Mouse (Mus musculus): ENCODE data around the gene Nr1h4. TPM values are rescaled to one million over a fixed set of nuclear protein-coding genes. Genes with fewer than 3 reads are reported as not detected.

Nr1h4 gene
- 0.05 TPM for polyA plus RNA-seq (2012; fragmentation: generic; extraction: Trizol)
- long read RNA-seq, experiment 1, partial matches to known transcripts = 1 of 1 reads
- long read RNA-seq, experiment 1, other reads (novel, unspliced or antisense) = 0 of 1 reads
- long read RNA-seq, experiment 2 = 0 reads

- Histone ChIP-seq H3ac (ENCODE audit: control insufficient read depth, insufficient read length, low read depth) (no peak within 1 kb of the TSS), H3K27me3 (ENCODE audit: control insufficient read depth, insufficient read depth, insufficient read length) (no peaks in the 10 kb centered on the region), H3K79me2 (ENCODE audit: control insufficient read depth, insufficient read depth) (no peaks in the 10 kb centered on the region), H3K4me3 (ENCODE audit: insufficient read depth, poor library complexity, severe bottlenecking) (no peak within 1 kb of the TSS), H3K79me3 (ENCODE audit: low read depth) (no peaks in the 10 kb centered on the region), H3K36me3 (ENCODE audit: control insufficient read depth, insufficient read depth) (no peaks in the 10 kb centered on the region)
- TF ChIP-seq CEBPB (IDR thresholded peaks at IDR 0.05; ENCODE audit: low read depth) (no peak), USF1 (IDR thresholded peaks at IDR 0.05; ENCODE audit: low read depth) (no peak), MYOG (IDR thresholded peaks at IDR 0.05; ENCODE audit: control insufficient read depth, extremely low read depth, insufficient read length) (no peak)
Observed at GRCm38 (mm10) chr10:89532929-89533727, at the start of gene Nr1h4. Nr1h4 (minus strand) TSS chr10:89533585.

GRCm38 (mm10) chr10:89578801-89579200 lies 45.4 kb upstream of the Nr1h4 start:
- TF ChIP-seq FOSL1 (IDR thresholded peaks at IDR 0.05; ENCODE audit: insufficient read depth, low read length, poor library complexity, severe bottlenecking) (no peak), MYOD1 (IDR thresholded peaks at IDR 0.05; ENCODE audit: control insufficient read depth, insufficient read length, low read depth) (peak; percentile 77), CTCF (IDR thresholded peaks at IDR 0.05; ENCODE audit: control insufficient read depth, insufficient read depth, insufficient read length) (no peak)
- H3K4me3 ChIP-seq (ENCODE audit: insufficient read depth, poor library complexity, severe bottlenecking) = no peak overlapping the region
- H3K79me3 ChIP-seq (ENCODE audit: low read depth) = no peaks in the 10 kb centered on the region
- no peaks in the 10 kb centered on the region for H3K27me3 ChIP-seq (ENCODE audit: control insufficient read depth, insufficient read depth, insufficient read length)
- no peaks in the 10 kb centered on the region for H3K36me3 ChIP-seq (ENCODE audit: control insufficient read depth, insufficient read depth)
- H3ac ChIP-seq (ENCODE audit: control insufficient read depth, insufficient read length, low read depth) = no peak overlapping the region
- no peaks in the 10 kb centered on the region for H3K79me2 ChIP-seq (ENCODE audit: control insufficient read depth, insufficient read depth)

GRCm38 (mm10) chr10:89577666-89578065 lies 44.3 kb upstream of the Nr1h4 start:
- no peak for TF ChIP-seq CEBPB (IDR thresholded peaks at IDR 0.05; ENCODE audit: low read depth)
- no peak for TF ChIP-seq USF1 (IDR thresholded peaks at IDR 0.05; ENCODE audit: low read depth)
- Histone ChIP-seq H3K4me3 (ENCODE audit: insufficient read depth, poor library complexity, severe bottlenecking) (no peak overlapping the region), H3K79me3 (ENCODE audit: low read depth) (no peaks in the 10 kb centered on the region), H3ac (ENCODE audit: control insufficient read depth, insufficient read length, low read depth) (no peak overlapping the region), H3K36me3 (ENCODE audit: control insufficient read depth, insufficient read depth) (no peaks in the 10 kb centered on the region), H3K79me2 (ENCODE audit: control insufficient read depth, insufficient read depth) (no peaks in the 10 kb centered on the region), H3K27me3 (ENCODE audit: control insufficient read depth, insufficient read depth, insufficient read length) (no peaks in the 10 kb centered on the region)

GRCm38 (mm10) chr10:89573421-89573820 lies 40.0 kb upstream of the Nr1h4 start:
- no peaks in the 10 kb centered on the region for H3K79me3 ChIP-seq (ENCODE audit: low read depth)
- no peaks in the 10 kb centered on the region for H3K27me3 ChIP-seq (ENCODE audit: control insufficient read depth, insufficient read depth, insufficient read length)
- TF ChIP-seq MYOD1 (IDR thresholded peaks at IDR 0.05; ENCODE audit: control insufficient read depth, insufficient read length, low read depth) = no peak
- TF ChIP-seq MAX (IDR thresholded peaks at IDR 0.05) = no peak
- no peak for TF ChIP-seq USF1 (IDR thresholded peaks at IDR 0.05; ENCODE audit: low read depth)
- TF ChIP-seq MYOG (IDR thresholded peaks at IDR 0.05; ENCODE audit: control insufficient read depth, extremely low read depth, insufficient read length) = no peak
- TF ChIP-seq FOSL1 (IDR thresholded peaks at IDR 0.05; ENCODE audit: insufficient read depth, low read length, poor library complexity, severe bottlenecking) = no peak
- no peak for TF ChIP-seq CEBPB (IDR thresholded peaks at IDR 0.05; ENCODE audit: low read depth)
- TF ChIP-seq CTCF (IDR thresholded peaks at IDR 0.05; ENCODE audit: control insufficient read depth, insufficient read depth, insufficient read length) = no peak
- no peak overlapping the region for H3K4me3 ChIP-seq (ENCODE audit: insufficient read depth, poor library complexity, severe bottlenecking)
- H3K36me3 ChIP-seq (ENCODE audit: control insufficient read depth, insufficient read depth) = no peaks in the 10 kb centered on the region
- no peaks in the 10 kb centered on the region for H3K79me2 ChIP-seq (ENCODE audit: control insufficient read depth, insufficient read depth)
- no peak overlapping the region for H3ac ChIP-seq (ENCODE audit: control insufficient read depth, insufficient read length, low read depth)

GRCm38 (mm10) chr10:89572946-89573345 lies 39.6 kb upstream of the Nr1h4 start:
- H3K79me3 ChIP-seq (ENCODE audit: low read depth) = no peaks in the 10 kb centered on the region
- H3K79me2 ChIP-seq (ENCODE audit: control insufficient read depth, insufficient read depth) = no peaks in the 10 kb centered on the region
- H3K27me3 ChIP-seq (ENCODE audit: control insufficient read depth, insufficient read depth, insufficient read length) = no peaks in the 10 kb centered on the region
- H3K36me3 ChIP-seq (ENCODE audit: control insufficient read depth, insufficient read depth) = no peaks in the 10 kb centered on the region
- TF ChIP-seq MYOG (IDR thresholded peaks at IDR 0.05; ENCODE audit: control insufficient read depth, extremely low read depth, insufficient read length) = no peak
- TF ChIP-seq MYOD1 (IDR thresholded peaks at IDR 0.05; ENCODE audit: control insufficient read depth, insufficient read length, low read depth) = no peak
- no peak for TF ChIP-seq USF1 (IDR thresholded peaks at IDR 0.05; ENCODE audit: low read depth)
- no peak for TF ChIP-seq CTCF (IDR thresholded peaks at IDR 0.05; ENCODE audit: control insufficient read depth, insufficient read depth, insufficient read length)
- TF ChIP-seq FOSL1 (IDR thresholded peaks at IDR 0.05; ENCODE audit: insufficient read depth, low read length, poor library complexity, severe bottlenecking) = no peak
- TF ChIP-seq MAX (IDR thresholded peaks at IDR 0.05) = no peak
- TF ChIP-seq CEBPB (IDR thresholded peaks at IDR 0.05; ENCODE audit: low read depth) = no peak
- H3K4me3 ChIP-seq (ENCODE audit: insufficient read depth, poor library complexity, severe bottlenecking) = no peak overlapping the region
- H3ac ChIP-seq (ENCODE audit: control insufficient read depth, insufficient read length, low read depth) = no peak overlapping the region

- Histone ChIP-seq H3K36me3 (ENCODE audit: control insufficient read depth, insufficient read depth) (no peaks in the 10 kb centered on the region), H3K4me3 (ENCODE audit: insufficient read depth, poor library complexity, severe bottlenecking) (no peak overlapping the region), H3K79me2 (ENCODE audit: control insufficient read depth, insufficient read depth) (no peaks in the 10 kb centered on the region), H3ac (ENCODE audit: control insufficient read depth, insufficient read length, low read depth) (no peak overlapping the region), H3K27me3 (ENCODE audit: control insufficient read depth, insufficient read depth, insufficient read length) (no peaks in the 10 kb centered on the region), H3K79me3 (ENCODE audit: low read depth) (no peaks in the 10 kb centered on the region)
- TF ChIP-seq MYOG (IDR thresholded peaks at IDR 0.05; ENCODE audit: control insufficient read depth, extremely low read depth, insufficient read length) (no peak), MAX (IDR thresholded peaks at IDR 0.05) (no peak), CEBPB (IDR thresholded peaks at IDR 0.05; ENCODE audit: low read depth) (no peak), FOSL1 (IDR thresholded peaks at IDR 0.05; ENCODE audit: insufficient read depth, low read length, poor library complexity, severe bottlenecking) (no peak), CTCF (IDR thresholded peaks at IDR 0.05; ENCODE audit: control insufficient read depth, insufficient read depth, insufficient read length) (no peak), USF1 (IDR thresholded peaks at IDR 0.05; ENCODE audit: low read depth) (no peak), MYOD1 (IDR thresholded peaks at IDR 0.05; ENCODE audit: control insufficient read depth, insufficient read length, low read depth) (no peak)
Observed at GRCm38 (mm10) chr10:89567391-89567790, 34.0 kb upstream of the Nr1h4 start.

All from C2C12 (cell line).